Mouse (Mus musculus): Measurements from ENCODE around the gene Pdia6.

DNA sequence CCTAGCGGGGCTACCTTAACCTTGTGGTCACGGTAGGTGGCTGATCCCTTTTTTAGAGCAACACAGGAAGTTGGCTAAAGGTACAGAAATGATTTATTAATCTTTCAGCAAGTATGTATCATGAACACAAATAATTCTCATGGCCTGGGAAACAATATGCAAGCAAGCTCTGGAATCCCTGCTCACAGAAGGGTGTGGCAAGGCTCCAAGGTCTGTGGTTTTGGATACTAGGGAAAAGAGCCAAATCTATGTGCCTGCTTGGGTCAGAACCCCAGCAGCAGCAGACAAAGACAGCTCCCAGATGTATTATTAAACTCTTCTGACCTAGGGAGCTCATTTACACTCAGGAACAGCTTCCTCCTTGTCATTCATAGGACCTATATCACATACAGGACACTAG lies 22.7 kb downstream of the Pdia6 start:
- TF ChIP-seq CTCF (IDR thresholded peaks at IDR 0.05; ENCODE audit: borderline replicate concordance, insufficient read depth, low read depth, low read length) (no peak), POLR2A (IDR thresholded peaks at IDR 0.05; ENCODE audit: borderline replicate concordance, insufficient read depth, low read length) (no peak)

Measured in cerebellum, adult 2 months (tissue).